Mouse (Mus musculus) left cerebral cortex, adult 2 months (tissue): ENCODE results near the gene Tas2r135. TPM values are rescaled to one million over a fixed set of nuclear protein-coding genes. Genes with fewer than 3 reads are reported as not detected.

Experiments used
- DNase-seq, 2 experiments: peaks; one replicate each; pipeline ENCODE4 v3.0.0; 2021 to 2022; ENCODE audit warnings: low spot score in 2 of 2, mixed read lengths in 1 of 2; ENCODE audit errors: extremely low spot score in 1 of 2
- H3K27ac ChIP-seq: fragments of 200-600 bp; 2 replicates; pipeline ENCODE4 v1.8.1; 2022
- H3K4me3 ChIP-seq: fragments of 200-600 bp; 2 replicates; pipeline ENCODE4 v1.8.1; 2022
- CTCF ChIP-seq: fragments of 200-600 bp; IDR thresholded peaks from 2 replicates; pipeline ENCODE4 v1.8.1; 2022; ENCODE audit warnings: antibody characterized with exemption, mild to moderate bottlenecking, moderate library complexity
- intact Hi-C: fragments of 180-260 bp; cut with DNase I; formaldehyde crosslinking; loops from one replicate; pipeline ENCODE4 v1.15.1; 2025
- total RNA-seq, 2 experiments: library from RNA; stranded (reverse); gene quantifications; 2 replicates each; pipeline ENCODE4 v1.2.3; 2021

Tas2r135 gene
- total RNA-seq, 2 experiments from 2014 or later, result not detected

DNA sequence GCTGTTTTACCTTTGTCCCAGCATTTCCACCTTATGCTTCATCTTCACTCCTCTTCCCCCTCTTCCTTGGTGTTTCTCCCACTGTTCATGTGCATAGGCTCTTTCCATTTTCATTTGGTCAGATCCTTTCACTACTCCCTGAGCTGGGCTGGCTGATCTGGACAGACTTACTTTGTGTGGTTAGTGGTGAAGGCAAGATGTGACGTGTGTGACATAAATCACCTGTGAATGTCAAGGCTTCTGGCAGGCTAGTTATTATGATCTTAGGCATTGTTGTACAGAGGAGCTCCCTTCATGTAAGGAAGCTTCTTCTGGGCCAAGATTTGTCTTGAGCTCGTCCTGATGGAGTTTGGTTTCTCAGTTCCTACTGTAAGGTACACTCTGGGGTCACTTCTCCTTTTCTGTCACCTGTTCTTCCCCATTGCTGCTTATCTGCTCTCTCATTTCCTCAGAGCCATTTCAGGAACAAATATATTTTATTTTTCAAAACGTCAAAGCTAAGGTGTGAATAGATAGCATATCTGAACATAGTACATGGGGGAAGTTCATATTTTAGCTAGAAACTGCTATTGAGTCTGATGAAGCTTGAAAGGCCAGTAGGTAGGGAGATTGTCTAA, 8.1 kb upstream of the Tas2r135 start:
- Histone ChIP-seq H3K27ac (no peak overlapping the region), H3K4me3 (no peak overlapping the region)
- intact Hi-C loops, result no loop called here
- no peak for TF ChIP-seq CTCF
- DNase-seq, result no peak

- intact Hi-C loops, result no loop called here
- H3K4me3 ChIP-seq, result no peak overlapping the region
- DNase-seq, result no peak
- TF ChIP-seq CTCF, result no peak
- H3K27ac ChIP-seq, result no peak overlapping the region
These were observed 6.9 kb upstream of the Tas2r135 start for GRCm38 (mm10) chr6:42398285-42398684.

DNA sequence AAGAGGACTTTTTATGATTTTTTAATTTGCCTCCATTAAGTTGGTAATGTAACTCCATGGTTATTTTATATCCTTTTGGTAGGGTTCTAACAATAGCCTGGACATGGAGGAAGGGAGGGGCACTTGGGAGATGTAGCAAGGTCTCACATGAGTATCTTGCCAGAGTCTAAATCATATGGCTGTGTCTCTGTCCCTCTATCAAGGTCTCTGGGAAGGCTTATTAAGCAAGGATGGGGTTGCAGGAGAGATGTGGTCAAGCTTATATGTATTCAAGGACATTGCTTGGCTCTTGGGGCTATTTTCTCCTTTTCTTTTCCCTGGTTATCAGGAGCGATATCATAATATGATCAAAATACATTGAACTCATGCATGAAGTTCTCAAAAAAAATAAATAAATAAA, 6.2 kb upstream of the Tas2r135 start:
- Histone ChIP-seq H3K27ac (no peak overlapping the region), H3K4me3 (no peak overlapping the region)
- intact Hi-C loops, result no loop called here
- no peak for DNase-seq
- no peak for TF ChIP-seq CTCF

DNA sequence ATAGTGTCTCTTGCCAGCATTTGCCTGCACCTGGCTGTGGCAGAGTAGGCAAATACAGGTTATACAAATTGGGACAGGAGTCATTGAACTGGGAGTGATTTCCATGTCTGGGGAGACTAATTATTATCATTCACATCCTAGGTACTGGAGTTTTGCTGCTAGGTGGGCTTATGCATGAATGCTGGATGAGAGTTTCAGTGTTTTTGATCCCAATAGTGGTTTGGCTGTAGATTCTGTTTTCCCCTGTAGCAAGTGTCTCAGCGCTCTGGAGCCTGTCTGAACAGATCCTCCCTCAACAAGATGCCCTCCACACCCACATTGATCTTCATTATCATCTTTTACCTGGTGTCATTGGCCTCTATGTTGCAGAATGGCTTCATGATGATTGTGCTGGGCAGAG, 5.3 kb upstream of the Tas2r135 start, which contains the start of gene Tas2r143:
Gene Tas2r143, plus strand, starts transcription at position 301 of the 400 bp plus-strand sequence.
- H3K27ac ChIP-seq, result no peak within 1 kb of the TSS
- intact Hi-C loops, result no loop called here
- no peak for DNase-seq
- no peak for TF ChIP-seq CTCF
- H3K4me3 ChIP-seq, result no peak within 1 kb of the TSS

DNA sequence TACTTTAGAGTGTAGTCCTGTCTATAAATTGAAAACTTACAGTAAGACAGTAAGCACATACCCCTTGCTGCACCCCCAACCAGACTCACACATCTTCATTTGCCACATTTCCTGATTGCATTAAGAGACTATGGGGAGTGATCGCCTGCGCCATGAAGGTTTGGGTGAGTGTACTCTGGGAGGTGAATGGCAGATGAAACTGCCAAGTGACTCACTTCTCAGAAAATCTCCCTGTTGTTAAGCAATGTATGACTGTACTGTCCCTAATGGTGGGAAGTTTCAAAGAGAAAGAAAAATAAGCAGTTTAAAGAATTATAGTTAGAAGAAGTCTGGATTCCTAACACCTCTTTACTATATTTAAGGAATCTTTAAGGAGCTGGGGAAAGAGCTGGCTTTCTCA, 14.2 kb downstream of the Tas2r135 start:
- TF ChIP-seq CTCF, result no peak
- H3K4me3 ChIP-seq, result no peak overlapping the region
- intact Hi-C loops, result no loop called here
- H3K27ac ChIP-seq, result no peak overlapping the region
- no peak for DNase-seq

GRCm38 (mm10) chr6:42421439-42421838, 16.2 kb downstream of the Tas2r135 start:
- no peak for DNase-seq
- Histone ChIP-seq H3K4me3 (no peak overlapping the region), H3K27ac (no peak overlapping the region)
- intact Hi-C loops, result no loop called here
- no peak for TF ChIP-seq CTCF

DNA sequence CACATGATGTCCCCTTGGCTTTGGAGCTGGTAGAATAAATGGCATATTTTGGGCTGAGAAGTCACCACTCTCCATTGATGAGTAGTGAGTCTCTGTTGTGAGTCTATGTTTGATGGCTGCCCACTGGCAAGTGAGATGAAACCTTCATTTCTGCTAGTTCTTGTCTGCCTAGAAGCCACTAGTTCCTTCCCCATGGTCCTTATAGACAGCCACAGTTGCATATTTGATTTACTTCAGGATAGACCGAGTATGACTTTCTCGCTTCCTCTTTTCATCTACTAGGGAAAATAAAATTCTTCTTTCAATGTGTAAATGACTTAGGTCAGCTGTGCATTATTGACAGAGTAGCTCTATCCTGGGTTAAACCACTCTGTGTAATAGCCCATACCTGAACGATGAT, 19.2 kb downstream of the Tas2r135 start:
- Histone ChIP-seq H3K4me3 (no peak overlapping the region), H3K27ac (no peak overlapping the region)
- no peak for DNase-seq
- intact Hi-C loops, result no loop called here
- TF ChIP-seq CTCF, result no peak

- no peak for DNase-seq
- intact Hi-C loops, result no loop called here
These were observed 21.1 kb downstream of the Tas2r135 start for GRCm38 (mm10) chr6:42426337-42426736.

GRCm38 (mm10) chr6:42433554-42433953, 28.3 kb downstream of the Tas2r135 start:
- H3K27ac ChIP-seq, result no peak overlapping the region
- no peak overlapping the region for H3K4me3 ChIP-seq
- no peak for DNase-seq
- TF ChIP-seq CTCF, result peak; percentile 5
- intact Hi-C loops, result no loop called here

More at GRCm38 (mm10) chr6:42426337-42426736, 21.1 kb downstream of the Tas2r135 start:
- Histone ChIP-seq H3K27ac (no peak overlapping the region), H3K4me3 (no peak overlapping the region)
- TF ChIP-seq CTCF, result no peak

- TF ChIP-seq CTCF, result no peak
- H3K27ac ChIP-seq, result no peak within 1 kb of the TSS
- intact Hi-C loops, result no loop called here
- no peak for DNase-seq
- H3K4me3 ChIP-seq, result no peak within 1 kb of the TSS
These were observed 29.2 kb downstream of the Tas2r135 start, which contains the start of gene Tas2r126 for GRCm38 (mm10) chr6:42434446-42434845. Gene Tas2r126 (plus strand): TSS chr6:42434535.

DNA sequence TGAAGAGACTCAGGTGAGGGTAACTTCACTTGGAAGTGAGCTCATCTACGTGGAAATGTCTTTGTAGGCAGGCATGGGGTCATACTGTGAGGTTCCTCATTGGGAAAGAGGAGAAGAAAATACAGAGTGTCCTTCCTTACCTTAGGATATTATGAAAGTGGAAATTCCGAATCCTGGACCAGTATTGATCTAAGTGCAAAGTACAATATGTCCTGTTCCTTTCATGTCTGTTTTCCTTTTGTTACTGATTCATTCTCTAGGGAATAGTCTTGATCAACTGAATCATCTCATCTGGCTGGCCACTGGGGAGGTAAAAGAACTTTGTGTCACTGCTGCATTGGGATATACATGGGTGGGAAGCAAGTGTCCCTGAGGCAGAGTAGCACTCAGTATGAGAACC, 30.3 kb downstream of the Tas2r135 start:
- no peak for TF ChIP-seq CTCF
- Histone ChIP-seq H3K4me3 (no peak overlapping the region), H3K27ac (no peak overlapping the region)
- intact Hi-C loops, result no loop called here
- no peak for DNase-seq

- Histone ChIP-seq H3K27ac (no peak overlapping the region), H3K4me3 (no peak overlapping the region)
- no peak for TF ChIP-seq CTCF
- intact Hi-C loops, result no loop called here
- no peak for DNase-seq
These were observed 36.2 kb downstream of the Tas2r135 start for GRCm38 (mm10) chr6:42441395-42441794.

- no peak overlapping the region for H3K4me3 ChIP-seq
- no peak for DNase-seq
- TF ChIP-seq CTCF, result no peak
- intact Hi-C loops, result no loop called here
- H3K27ac ChIP-seq, result no peak overlapping the region
These were observed 39.3 kb downstream of the Tas2r135 start for GRCm38 (mm10) chr6:42444491-42444890.
